Mouse (Mus musculus) neural tube, embryonic 11.5 days (tissue): ENCODE data around the gene Tacstd2. TPM values are rescaled to one million over a fixed set of nuclear protein-coding genes. Genes with fewer than 3 reads are reported as not detected.
"Not testable (repeated sequence)": the region's sequence is repeated elsewhere in the genome, so short reads cannot be mapped to it uniquely, and the experiment has no call there.

ENCODE experiments used
- ATAC-seq: fragments of 200-750 bp; cut with Nextera tagmentation; 2 replicates; pipeline ENCODE4 v1.8.0; 2017; ENCODE audit warnings: moderate number of reproducible peaks, mild to moderate bottlenecking, moderate TSS enrichment, moderate library complexity; ENCODE audit not compliant: insufficient read depth, low FRiP score, low TSS enrichment
- DNase-seq: peaks from one replicate; pipeline ENCODE4 v3.0.0-alpha.2; 2015; ENCODE audit warnings: low spot score
- H3K27ac ChIP-seq: fragments of 300-500 bp; sonication (generic); 2 replicates; pipeline ENCODE4 v1.5.1; 2014; ENCODE audit warnings: low read depth, mild to moderate bottlenecking, low read length
- H3K27me3 ChIP-seq: fragments of 300-500 bp; sonication (generic); 2 replicates; pipeline ENCODE4 v1.6.1; 2014; ENCODE audit warnings: mild to moderate bottlenecking, low read length, mixed read lengths; ENCODE audit not compliant: control insufficient read depth, insufficient read depth
- H3K36me3 ChIP-seq: fragments of 300-500 bp; sonication (generic); 2 replicates; pipeline ENCODE4 v1.6.1; 2014; ENCODE audit warnings: mild to moderate bottlenecking, low read length, moderate library complexity, mixed read lengths; ENCODE audit not compliant: control insufficient read depth, insufficient read depth
- H3K4me1 ChIP-seq: fragments of 300-500 bp; sonication (generic); 2 replicates; pipeline ENCODE4 v1.6.1; 2014; ENCODE audit warnings: low read length, mixed read lengths; ENCODE audit not compliant: control insufficient read depth, insufficient read depth
- H3K4me2 ChIP-seq: fragments of 300-500 bp; sonication (generic); 2 replicates; pipeline ENCODE4 v1.6.1; 2014; ENCODE audit warnings: low read depth, mild to moderate bottlenecking, moderate library complexity
- H3K4me3 ChIP-seq: fragments of 300-500 bp; sonication (generic); 2 replicates; pipeline ENCODE4 v1.5.1; 2014; ENCODE audit warnings: low read depth, low read length
- H3K9ac ChIP-seq: fragments of 300-500 bp; sonication (generic); 2 replicates; pipeline ENCODE4 v1.6.1; 2014; ENCODE audit warnings: mild to moderate bottlenecking, low read length
- H3K9me3 ChIP-seq: fragments of 300-500 bp; sonication (generic); 2 replicates; pipeline ENCODE4 v1.6.1; 2016; ENCODE audit warnings: low read length; ENCODE audit not compliant: control insufficient read depth
- WGBS: fragments of 180-500 bp; shearing (Covaris S2); extraction: QIAGEN DNeasy Blood & Tissue Kit; methylation state at CpG from one replicate; pipeline ENCODE4 v1.1.7; 2014; 5-methylcytosine and 5-hydroxymethylcytosine counted together
- polyA plus RNA-seq: library from polyadenylated mRNA; unstranded; fragments of >200 nt; fragmentation: Nextera tagmentation; extraction: Ambion mirVana; gene quantifications from 2 replicates; pipeline ENCODE4 v1.2.1, GENCODE M21; 2014

Tacstd2 gene
- polyA plus RNA-seq, 1 experiment from 2014 or later = 5.3 TPM

- no peak for ATAC-seq
- H3K4me2 ChIP-seq = no peak overlapping the region
- no peak overlapping the region for H3K27ac ChIP-seq
- no peak for DNase-seq
- H3K36me3 ChIP-seq = no peaks in the 10 kb centered on the region
- peaks cover 41% of the 10 kb centered on the region for H3K27me3 ChIP-seq
- no peaks in the 10 kb centered on the region for H3K9me3 ChIP-seq
- H3K4me3 ChIP-seq = no peak overlapping the region
- H3K9ac ChIP-seq = no peak overlapping the region
- WGBS = 62% methylated on average over 9 of the region's 9 CpGs
- peaks cover 4% of the 10 kb centered on the region; the same call in 1 of the 2 replicates for H3K4me1 ChIP-seq
These were observed 4.4 kb downstream of the Tacstd2 start for GRCm38 (mm10) chr6:67530992-67531821.

- no peak overlapping the region for H3K9ac ChIP-seq
- H3K27ac ChIP-seq = no peak overlapping the region
- H3K4me2 ChIP-seq = no peak overlapping the region
- H3K27me3 ChIP-seq = no peaks in the 10 kb centered on the region
- DNase-seq (no peak), ATAC-seq (no peak)
- no peak overlapping the region for H3K4me3 ChIP-seq
- 89% methylated on average over 5 of the region's 5 CpGs for WGBS
- no peaks in the 10 kb centered on the region for H3K36me3 ChIP-seq
- no peaks in the 10 kb centered on the region for H3K4me1 ChIP-seq
- no peaks in the 10 kb centered on the region for H3K9me3 ChIP-seq
These were observed 9.2 kb downstream of the Tacstd2 start for GRCm38 (mm10) chr6:67526356-67526755.

GRCm38 (mm10) chr6:67510752-67511151, 24.8 kb downstream of the Tacstd2 start:
- no peaks in the 10 kb centered on the region for H3K4me1 ChIP-seq
- no peaks in the 10 kb centered on the region for H3K36me3 ChIP-seq
- H3K9me3 ChIP-seq = no peaks in the 10 kb centered on the region
- H3K4me2 ChIP-seq = no peak overlapping the region
- DNase-seq (no peak), ATAC-seq (no peak)
- no peak overlapping the region for H3K9ac ChIP-seq
- no peaks in the 10 kb centered on the region for H3K27me3 ChIP-seq
- H3K4me3 ChIP-seq = no peak overlapping the region
- H3K27ac ChIP-seq = no peak overlapping the region

GRCm38 (mm10) chr6:67501938-67502337, 33.7 kb downstream of the Tacstd2 start:
- peak; percentile 95 for ATAC-seq

GRCm38 (mm10) chr6:67491755-67492154, 43.8 kb downstream of the Tacstd2 start, which contains the start of gene Il23r:
Gene Il23r, minus strand, starts transcription at chr6:67491855.
- no peaks in the 10 kb centered on the region for H3K36me3 ChIP-seq
- H3K27me3 ChIP-seq = no peaks in the 10 kb centered on the region
- no peaks in the 10 kb centered on the region for H3K4me1 ChIP-seq
- no peak within 1 kb of the TSS for H3K9ac ChIP-seq
- WGBS = 77% methylated on average over 2 of the region's 2 CpGs
- no peak within 1 kb of the TSS for H3K4me3 ChIP-seq
- H3K27ac ChIP-seq = no peak within 1 kb of the TSS
- no peaks in the 10 kb centered on the region for H3K9me3 ChIP-seq
- no peak within 1 kb of the TSS for H3K4me2 ChIP-seq
- DNase-seq (no peak), ATAC-seq (no peak)

More at GRCm38 (mm10) chr6:67501938-67502337, 33.7 kb downstream of the Tacstd2 start:
- 89% methylated on average over 2 of the region's 6 CpGs for WGBS
- not testable (repeated sequence) for H3K36me3 ChIP-seq, H3K4me1 ChIP-seq, H3K4me3 ChIP-seq, H3K27me3 ChIP-seq, H3K4me2 ChIP-seq, H3K27ac ChIP-seq, H3K9me3 ChIP-seq, DNase-seq, H3K9ac ChIP-seq

Other genes starting within 250 kb of the Tacstd2 start
- gene Il12rb2, start 159.6 kb downstream of the Tacstd2 start, polyA plus RNA-seq = 0.13 and 0.14 TPM in 2 replicates
- not detected in 2 replicates for gene Il23r, start 43.9 kb downstream of the Tacstd2 start, polyA plus RNA-seq